Mouse (Mus musculus) neural tube, embryonic 12.5 days (tissue): ENCODE measurements around the gene Sgta. TPM values are rescaled to one million over a fixed set of nuclear protein-coding genes. Genes with fewer than 3 reads are reported as not detected.
A peak's percentile ranks its signal among the peaks of the same experiment; 100 is the strongest.

Experiments
- ATAC-seq: fragments of 200-750 bp; cut with Nextera tagmentation; 2 replicates; pipeline ENCODE4 v1.8.0; 2017; ENCODE audit warnings: low read depth, mild to moderate bottlenecking, moderate TSS enrichment, moderate library complexity; ENCODE audit not compliant: low FRiP score
- H3K27ac ChIP-seq: fragments of 300-500 bp; sonication (generic); 2 replicates; pipeline ENCODE4 v1.5.1; 2016
- H3K27me3 ChIP-seq: fragments of 300-500 bp; sonication (generic); replicated peaks from 2 replicates; pipeline ENCODE4 v1.6.1; 2016; ENCODE audit warnings: mild to moderate bottlenecking
- H3K36me3 ChIP-seq: fragments of 300-500 bp; sonication (generic); 2 replicates; pipeline ENCODE4 v1.6.1; 2016; ENCODE audit warnings: mild to moderate bottlenecking
- H3K4me1 ChIP-seq: fragments of 300-500 bp; sonication (generic); 2 replicates; pipeline ENCODE4 v1.6.1; 2016
- H3K4me2 ChIP-seq: fragments of 300-500 bp; sonication (generic); replicated peaks from 2 replicates; pipeline ENCODE4 v1.6.1; 2016; ENCODE audit warnings: mild to moderate bottlenecking
- H3K4me3 ChIP-seq: fragments of 300-500 bp; sonication (generic); 2 replicates; pipeline ENCODE4 v1.5.1; 2016
- H3K9ac ChIP-seq: fragments of 300-500 bp; sonication (generic); 2 replicates; pipeline ENCODE4 v1.6.1; 2016; ENCODE audit warnings: mild to moderate bottlenecking
- H3K9me3 ChIP-seq: fragments of 300-500 bp; sonication (generic); 2 replicates; pipeline ENCODE4 v1.6.1; 2016; ENCODE audit warnings: mild to moderate bottlenecking
- WGBS: fragments of 180-500 bp; shearing (Covaris S2); methylation state at CpG from one replicate; pipeline ENCODE4 v1.1.7; 2016; 5-methylcytosine and 5-hydroxymethylcytosine counted together
- polyA plus RNA-seq: library from polyadenylated mRNA; unstranded; fragments of >200 nt; fragmentation: Nextera tagmentation; extraction: Ambion mirVana; gene quantifications from 2 replicates; pipeline ENCODE4 v1.2.1, GENCODE M21; 2016

The Sgta gene
- polyA plus RNA-seq, 1 experiment from 2014 or later: 272 TPM

GRCm38 (mm10) chr10:81025639-81026275 is 34.2 kb downstream of the Sgta start, which contains the start of gene Diras1:
Gene Diras1, minus strand, starts transcription at chr10:81025662.
- Histone ChIP-seq H3K9me3 (no peaks in the 10 kb centered on the region), H3K4me1 (peaks cover 14% of the 10 kb centered on the region), H3K9ac (peak within 1 kb of the TSS; percentile 64), H3K36me3 (peaks cover 10% of the 10 kb centered on the region), H3K4me2 (peak within 1 kb of the TSS; percentile 71), H3K27ac (no peak within 1 kb of the TSS), H3K4me3 (peak within 1 kb of the TSS; percentile 45), H3K27me3 (peaks cover 44% of the 10 kb centered on the region)
- ATAC-seq: no peak; the same call in 1 of the 2 replicates
- 53% methylated on average over 12 of the region's 12 CpGs for WGBS

GRCm38 (mm10) chr10:81025047-81025621 is 34.8 kb downstream of the Sgta start:
- H3K4me1 ChIP-seq: peaks cover 14% of the 10 kb centered on the region
- H3K27me3 ChIP-seq: peaks cover 44% of the 10 kb centered on the region
- 2% methylated on average over 41 of the region's 43 CpGs for WGBS
- peaks cover 4% of the 10 kb centered on the region for H3K36me3 ChIP-seq
- H3K27ac ChIP-seq: no peak overlapping the region
- peak overlapping the region; percentile 71 for H3K4me2 ChIP-seq
- peak; percentile 53 for ATAC-seq
- H3K9ac ChIP-seq: peak overlapping the region; percentile 64
- no peaks in the 10 kb centered on the region for H3K9me3 ChIP-seq
- H3K4me3 ChIP-seq: peak overlapping the region; percentile 45

GRCm38 (mm10) chr10:81024346-81024937 is 35.5 kb downstream of the Sgta start:
- 75% methylated on average over 5 of the region's 5 CpGs for WGBS
- peak overlapping the region; percentile 45 for H3K4me3 ChIP-seq
- H3K4me1 ChIP-seq: peaks cover 12% of the 10 kb centered on the region
- H3K36me3 ChIP-seq: no peaks in the 10 kb centered on the region; the same call in 1 of the 2 replicates
- H3K9ac ChIP-seq: peak overlapping the region; percentile 64
- peak overlapping the region; percentile 71 for H3K4me2 ChIP-seq
- H3K27ac ChIP-seq: no peak overlapping the region
- H3K9me3 ChIP-seq: no peaks in the 10 kb centered on the region
- peaks cover 44% of the 10 kb centered on the region for H3K27me3 ChIP-seq
- ATAC-seq: no peak

- Histone ChIP-seq H3K9me3 (no peaks in the 10 kb centered on the region), H3K27ac (no peak overlapping the region), H3K36me3 (no peaks in the 10 kb centered on the region; the same call in 1 of the 2 replicates), H3K4me1 (peaks cover 10% of the 10 kb centered on the region), H3K9ac (no peak overlapping the region), H3K27me3 (peaks cover 44% of the 10 kb centered on the region), H3K4me3 (no peak overlapping the region), H3K4me2 (no peak overlapping the region)
- no peak for ATAC-seq
- 64% methylated on average over 8 of the region's 8 CpGs for WGBS
Measured at GRCm38 (mm10) chr10:81022744-81023143, 37.2 kb downstream of the Sgta start.

- ATAC-seq: no peak
- Histone ChIP-seq H3K4me2 (peak overlapping the region; percentile 27; the same call in 1 of the 2 replicates), H3K27me3 (peaks cover 44% of the 10 kb centered on the region), H3K4me1 (peaks cover 10% of the 10 kb centered on the region), H3K4me3 (no peak overlapping the region), H3K9me3 (no peaks in the 10 kb centered on the region), H3K36me3 (no peaks in the 10 kb centered on the region; the same call in 1 of the 2 replicates), H3K9ac (no peak overlapping the region), H3K27ac (no peak overlapping the region)
- WGBS: 14% methylated on average over 26 of the region's 26 CpGs
Measured at GRCm38 (mm10) chr10:81021547-81022110, 38.4 kb downstream of the Sgta start.

- 64% methylated on average over 2 of the region's 2 CpGs for WGBS
- no peak for ATAC-seq
- peaks cover 36% of the 10 kb centered on the region for H3K27me3 ChIP-seq
- peaks cover 7% of the 10 kb centered on the region for H3K4me1 ChIP-seq
- no peak overlapping the region for H3K27ac ChIP-seq
- H3K9me3 ChIP-seq: no peaks in the 10 kb centered on the region
- H3K4me2 ChIP-seq: no peak overlapping the region
- no peak overlapping the region for H3K4me3 ChIP-seq
- 0 out of 2 replicates have a peak overlapping the region, but pooled peaks have one; percentile 5 for H3K9ac ChIP-seq
- H3K36me3 ChIP-seq: no peaks in the 10 kb centered on the region; the same call in 1 of the 2 replicates
Measured at GRCm38 (mm10) chr10:81020207-81020606, 39.8 kb downstream of the Sgta start.

- WGBS: 79% methylated on average over 6 of the region's 6 CpGs
- Histone ChIP-seq H3K27ac (no peak overlapping the region), H3K4me2 (no peak overlapping the region), H3K9ac (peak overlapping the region; percentile 29; the same call in 1 of the 2 replicates), H3K4me3 (no peak overlapping the region), H3K9me3 (no peaks in the 10 kb centered on the region), H3K36me3 (no peaks in the 10 kb centered on the region; the same call in 1 of the 2 replicates), H3K27me3 (peaks cover 31% of the 10 kb centered on the region), H3K4me1 (peaks cover 3% of the 10 kb centered on the region; the same call in 1 of the 2 replicates)
- ATAC-seq: no peak
Measured at GRCm38 (mm10) chr10:81019687-81020086, 40.3 kb downstream of the Sgta start.

GRCm38 (mm10) chr10:81018326-81018725 is 41.7 kb downstream of the Sgta start:
- no peak overlapping the region for H3K27ac ChIP-seq
- H3K36me3 ChIP-seq: no peaks in the 10 kb centered on the region; the same call in 1 of the 2 replicates
- H3K9ac ChIP-seq: no peak overlapping the region
- H3K27me3 ChIP-seq: peaks cover 19% of the 10 kb centered on the region
- ATAC-seq: no peak
- no peak overlapping the region for H3K4me3 ChIP-seq
- H3K4me1 ChIP-seq: 0 out of 2 replicates have a peak, but pooled peaks cover 5% of the 10 kb centered on the region
- H3K4me2 ChIP-seq: no peak overlapping the region
- H3K9me3 ChIP-seq: no peaks in the 10 kb centered on the region
- WGBS: 48% methylated on average over 10 of the region's 10 CpGs

GRCm38 (mm10) chr10:81016645-81017044 is 43.3 kb downstream of the Sgta start:
- no peaks in the 10 kb centered on the region for H3K9me3 ChIP-seq
- H3K36me3 ChIP-seq: no peaks in the 10 kb centered on the region
- no peak overlapping the region for H3K27ac ChIP-seq
- 0 out of 2 replicates have a peak, but pooled peaks cover 5% of the 10 kb centered on the region for H3K4me1 ChIP-seq
- peaks cover 7% of the 10 kb centered on the region; the same call in 1 of the 2 replicates for H3K27me3 ChIP-seq
- WGBS: 9% methylated on average over 7 of the region's 7 CpGs
- no peak overlapping the region for H3K4me2 ChIP-seq
- H3K9ac ChIP-seq: no peak overlapping the region
- ATAC-seq: no peak
- H3K4me3 ChIP-seq: no peak overlapping the region

GRCm38 (mm10) chr10:81015666-81016065 is 44.3 kb downstream of the Sgta start:
- Histone ChIP-seq H3K27ac (no peak overlapping the region), H3K27me3 (no peaks in the 10 kb centered on the region), H3K36me3 (no peaks in the 10 kb centered on the region), H3K4me2 (no peak overlapping the region), H3K9me3 (no peaks in the 10 kb centered on the region), H3K4me1 (0 out of 2 replicates have a peak, but pooled peaks cover 5% of the 10 kb centered on the region), H3K4me3 (no peak overlapping the region), H3K9ac (no peak overlapping the region)
- no peak for ATAC-seq
- WGBS: 90% methylated on average over 2 of the region's 2 CpGs

GRCm38 (mm10) chr10:81014393-81015384 is 45.3 kb downstream of the Sgta start, which contains the start of gene Gng7:
Gene Gng7, minus strand, starts transcription at chr10:81014945.
- H3K4me2 ChIP-seq: peak within 1 kb of the TSS; percentile 62
- peak within 1 kb of the TSS; percentile 55; the same call in 1 of the 2 replicates for H3K9ac ChIP-seq
- no peak within 1 kb of the TSS for H3K27ac ChIP-seq
- no peaks in the 10 kb centered on the region for H3K27me3 ChIP-seq
- WGBS: 11% methylated on average over 31 of the region's 31 CpGs
- peak within 1 kb of the TSS; percentile 33 for H3K4me3 ChIP-seq
- ATAC-seq: peak; percentile 93
- H3K36me3 ChIP-seq: no peaks in the 10 kb centered on the region
- H3K4me1 ChIP-seq: 0 out of 2 replicates have a peak, but pooled peaks cover 5% of the 10 kb centered on the region
- H3K9me3 ChIP-seq: no peaks in the 10 kb centered on the region
